Mouse (Mus musculus): ENCODE data around the gene Ppp1r8. TPM values are rescaled to one million over a fixed set of nuclear protein-coding genes. Genes with fewer than 3 reads are reported as not detected.

Gene Ppp1r8
- polyA plus RNA-seq, 1 experiment from 2014 or later, result 56.8 TPM

DNA sequence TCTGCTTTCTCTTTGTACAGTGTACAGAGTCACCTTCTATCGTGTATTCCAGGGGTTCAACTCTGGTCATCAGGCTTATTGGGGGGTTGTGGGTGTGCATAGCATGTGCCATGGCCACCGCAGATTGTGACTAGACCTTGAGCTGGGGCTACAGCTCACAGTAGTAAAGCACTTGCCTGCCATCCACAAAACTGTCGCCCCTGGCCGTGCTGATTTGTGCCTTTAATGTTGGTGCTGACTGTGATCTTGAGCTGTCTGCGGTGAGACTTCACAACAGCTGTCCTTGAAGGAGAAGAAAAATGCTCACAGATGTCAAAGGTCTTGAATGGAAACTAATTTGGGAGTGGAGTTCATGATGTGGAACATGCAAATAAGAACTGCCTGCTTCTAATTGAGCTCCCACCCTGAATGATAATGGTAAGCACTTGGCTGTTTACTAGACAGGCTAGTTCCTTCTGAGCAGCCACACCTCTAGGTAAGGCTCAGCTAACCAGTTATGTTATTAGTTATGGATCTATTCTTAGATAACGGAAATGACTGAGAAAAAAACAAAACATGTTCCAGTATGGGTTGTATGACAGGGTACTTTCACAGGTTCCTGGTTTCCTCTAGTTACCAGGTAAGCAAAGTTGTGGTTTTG, 64.3 kb downstream of the Ppp1r8 start:
- H3K9me3 ChIP-seq (ENCODE audit: control insufficient read depth, low read length), result no peaks in the 10 kb centered on the region
- H3K36me3 ChIP-seq (ENCODE audit: control insufficient read depth, insufficient read depth, low read length), result peaks cover 53% of the 10 kb centered on the region
- DNase-seq (no peak), ATAC-seq (ENCODE audit: low FRiP score, low TSS enrichment) (no peak)
- H3K4me3 ChIP-seq (replicated peaks; ENCODE audit: low read depth, low read length), result no peak overlapping the region
- H3K27me3 ChIP-seq (ENCODE audit: control insufficient read depth, insufficient read depth, low read length), result no peaks in the 10 kb centered on the region
- no peaks in the 10 kb centered on the region for H3K4me1 ChIP-seq (ENCODE audit: control insufficient read depth, insufficient read depth, low read length)
- 96% methylated on average over 6 of the region's 6 CpGs for WGBS
- H3K4me2 ChIP-seq (ENCODE audit: low read length), result no peak overlapping the region
- H3K9ac ChIP-seq (replicated peaks; ENCODE audit: low read length), result no peak overlapping the region
- no peak overlapping the region for H3K27ac ChIP-seq (replicated peaks; ENCODE audit: low read depth, low read length)

Other genes starting within 250 kb of the Ppp1r8 start
- gene Eya3, start 204.2 kb downstream of the Ppp1r8 start, polyA plus RNA-seq (2014; fragmentation: Nextera tagmentation; extraction: Ambion mirVana), result 12.8 and 15.7 TPM in 2 replicates
- gene Xkr8, start 110.6 kb downstream of the Ppp1r8 start, polyA plus RNA-seq (2014; fragmentation: Nextera tagmentation; extraction: Ambion mirVana), result 5.2 and 5.6 TPM in 2 replicates
- 0.35 and 0.54 TPM in 2 replicates for gene Smpdl3b, start 85.9 kb downstream of the Ppp1r8 start, polyA plus RNA-seq (2014; fragmentation: Nextera tagmentation; extraction: Ambion mirVana)
- 34.1 and 38.1 TPM in 2 replicates for gene Rpa2, start 74.8 kb downstream of the Ppp1r8 start, polyA plus RNA-seq (2014; fragmentation: Nextera tagmentation; extraction: Ambion mirVana)
- gene Themis2, start 46.8 kb downstream of the Ppp1r8 start, polyA plus RNA-seq (2014; fragmentation: Nextera tagmentation; extraction: Ambion mirVana), result 0.09 and 1.6 TPM in 2 replicates
- gene Stx12, start 41.3 kb upstream of the Ppp1r8 start, polyA plus RNA-seq (2014; fragmentation: Nextera tagmentation; extraction: Ambion mirVana), result 192 and 197 TPM in 2 replicates
- gene Fam76a, start 79.4 kb upstream of the Ppp1r8 start, polyA plus RNA-seq (2014; fragmentation: Nextera tagmentation; extraction: Ambion mirVana), result 41.9 and 47.5 TPM in 2 replicates
- 0.08 TPM in 1 of 2 replicates, not detected in the other for gene Fgr, start 130.9 kb upstream of the Ppp1r8 start, polyA plus RNA-seq (2014; fragmentation: Nextera tagmentation; extraction: Ambion mirVana)
- gene Ahdc1, start 168.1 kb upstream of the Ppp1r8 start, polyA plus RNA-seq (2014; fragmentation: Nextera tagmentation; extraction: Ambion mirVana), result 13.0 and 15.3 TPM in 2 replicates